Mouse (Mus musculus) ES-E14 (cell line): ENCODE results near the gene Prox2.

Source experiments
- CHD2 ChIP-seq: IDR thresholded peaks from 2 replicates; pipeline ENCODE4 v1.6.1; 2014; ENCODE audit warnings: mild to moderate bottlenecking, low read depth, low read length, inconsistent platforms
- HCFC1 ChIP-seq: IDR thresholded peaks from 2 replicates; pipeline ENCODE4 v1.6.1; 2012; ENCODE audit warnings: low read length, inconsistent platforms, borderline replicate concordance; ENCODE audit not compliant: insufficient read depth
- MAFK ChIP-seq: IDR thresholded peaks from 2 replicates; pipeline ENCODE4 v1.6.1; 2014; ENCODE audit warnings: mild to moderate bottlenecking, low read depth, low read length, inconsistent platforms; ENCODE audit not compliant: insufficient read depth
- ZC3H11A ChIP-seq: IDR thresholded peaks from 2 replicates; pipeline ENCODE4 v1.6.1; 2012; ENCODE audit warnings: low read depth, mild to moderate bottlenecking, inconsistent platforms, low read length, borderline replicate concordance

DNA sequence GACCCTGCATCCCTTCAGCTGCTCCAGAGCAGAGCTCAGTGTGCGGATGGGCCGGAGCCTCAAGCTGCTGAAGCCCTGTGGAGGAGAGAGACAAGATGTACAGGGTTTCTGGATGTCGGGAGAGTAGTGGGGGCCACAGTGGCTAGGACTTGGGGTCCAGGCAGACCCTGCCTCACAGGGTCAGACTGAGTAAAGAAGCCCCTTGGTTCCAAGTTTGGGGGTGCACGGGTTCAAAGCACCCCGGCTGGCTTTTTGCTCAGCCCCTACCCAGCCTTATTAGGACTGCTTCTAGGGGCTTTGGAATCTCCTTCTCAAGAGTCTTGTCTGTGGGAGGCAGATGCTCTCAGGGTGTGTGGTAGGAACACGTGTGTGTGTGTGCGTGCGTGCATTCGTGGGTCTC lies 36.3 kb upstream of the Prox2 start:
- TF ChIP-seq CHD2 (no peak), MAFK (no peak), HCFC1 (no peak), ZC3H11A (no peak)
